Mouse (Mus musculus): Measurements from ENCODE around the gene Eri3.

Eri3 gene

DNA sequence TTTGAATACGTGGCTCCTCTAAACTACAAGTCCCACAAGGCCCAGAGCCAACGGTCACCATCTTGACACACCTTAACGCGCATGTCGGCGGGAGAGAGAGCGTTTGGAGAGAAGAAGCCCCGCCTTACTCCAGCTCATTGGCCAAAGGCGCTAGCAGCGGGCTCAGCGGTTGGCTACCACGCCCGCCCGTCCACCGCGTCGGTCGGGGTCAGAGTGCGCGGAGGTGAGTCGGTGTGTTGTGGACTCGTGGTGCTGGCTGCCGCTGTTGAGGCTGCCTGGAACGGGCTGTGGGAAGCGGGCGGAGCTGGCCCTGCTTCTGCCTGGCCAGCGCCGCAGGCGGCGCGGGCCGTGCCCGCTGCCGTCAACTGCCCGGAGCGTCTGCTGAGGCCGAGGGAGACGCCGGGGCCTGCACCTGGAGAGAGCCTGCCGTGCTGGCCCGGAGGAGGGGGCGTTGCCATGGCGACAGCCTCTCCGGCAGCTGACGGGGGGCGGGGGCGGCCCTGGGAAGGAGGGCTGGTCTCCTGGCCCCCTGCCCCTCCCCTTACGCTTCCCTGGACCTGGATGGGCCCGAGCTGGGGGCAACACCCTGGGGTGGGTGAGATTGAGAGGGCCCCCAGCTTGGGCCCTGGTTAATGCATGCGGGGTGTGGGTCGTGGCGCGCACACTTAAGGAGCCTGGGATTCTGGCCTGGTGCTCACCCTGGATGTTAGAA, at the start of gene Eri3:
Eri3 (plus strand) TSS at position 226 of the 712 bp plus-strand sequence.
- in situ Hi-C loops (cut with MboI, MseI) = no loop called here

DNA sequence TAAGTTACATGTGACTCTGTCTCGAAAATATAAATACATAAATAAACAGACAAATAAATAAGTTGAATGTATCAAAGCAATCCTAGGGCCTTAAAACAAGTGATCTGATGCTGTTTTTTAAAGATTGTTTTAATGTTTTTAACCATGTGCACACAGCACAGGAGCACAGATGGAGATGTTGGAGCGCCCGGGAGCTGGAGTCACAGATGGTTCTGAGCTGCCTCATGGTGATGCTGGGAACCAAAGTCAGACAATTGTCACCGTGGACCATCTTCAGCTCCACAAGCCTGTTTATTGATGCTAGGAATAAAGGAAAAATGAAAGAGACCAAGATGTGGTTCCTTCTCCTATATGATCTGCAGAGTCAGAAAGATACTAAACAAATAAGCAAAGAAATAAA, 31.9 kb upstream of the Eri3 start:
- in situ Hi-C loops (cut with MboI, MseI) = loop anchor here (25.0 kb wide), 1 partner anchor 1969 kb away; the partner anchor contains the start of gene Rimkla

DNA sequence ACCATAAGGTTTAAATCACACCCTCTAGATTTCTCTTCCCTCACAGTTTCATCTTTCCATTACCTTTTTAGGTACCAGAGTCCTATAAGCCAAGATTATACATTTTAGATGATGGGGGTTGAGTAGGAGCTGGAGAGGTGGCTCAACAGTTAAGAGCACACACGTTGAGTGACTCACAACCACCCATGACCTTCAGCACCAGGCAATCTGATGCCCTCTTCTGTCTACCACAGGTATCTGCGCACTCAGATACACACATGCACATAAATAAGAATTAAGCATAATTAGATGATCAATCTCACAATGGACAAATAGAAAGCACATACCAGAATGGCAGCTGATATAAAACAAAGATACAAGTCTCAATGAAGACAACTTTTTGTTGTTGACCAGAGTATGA, 28.8 kb upstream of the Eri3 start:
- in situ Hi-C loops (cut with MboI, MseI) = loop anchor here (10.0 to 25.0 kb wide), 2 partner anchors 197 to 1966 kb away; partner anchors contain the start of gene Rimkla

DNA sequence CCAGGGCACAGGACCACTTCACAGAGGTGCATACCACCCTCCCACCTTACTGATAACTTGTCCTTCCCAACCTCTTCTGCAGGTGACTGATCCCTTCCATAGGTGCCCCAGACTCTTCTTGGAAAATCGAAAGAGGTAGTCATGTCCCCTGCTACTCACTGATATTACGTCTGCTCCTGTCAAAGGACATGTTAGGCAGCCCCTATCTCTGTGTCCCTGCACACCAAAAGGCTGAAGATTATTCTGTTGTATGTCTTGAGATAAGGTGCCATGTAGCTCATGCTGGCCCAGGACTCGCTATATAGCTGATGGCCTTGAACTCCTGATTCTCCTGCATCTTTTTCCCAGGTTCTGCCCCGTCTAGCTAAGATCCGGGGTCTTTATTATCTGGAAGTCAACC, 24.2 kb upstream of the Eri3 start:
- in situ Hi-C loops (cut with MboI, MseI) = loop anchor here (10.0 kb wide), 1 partner anchor 201 kb away; no protein-coding TSS in a partner anchor

DNA sequence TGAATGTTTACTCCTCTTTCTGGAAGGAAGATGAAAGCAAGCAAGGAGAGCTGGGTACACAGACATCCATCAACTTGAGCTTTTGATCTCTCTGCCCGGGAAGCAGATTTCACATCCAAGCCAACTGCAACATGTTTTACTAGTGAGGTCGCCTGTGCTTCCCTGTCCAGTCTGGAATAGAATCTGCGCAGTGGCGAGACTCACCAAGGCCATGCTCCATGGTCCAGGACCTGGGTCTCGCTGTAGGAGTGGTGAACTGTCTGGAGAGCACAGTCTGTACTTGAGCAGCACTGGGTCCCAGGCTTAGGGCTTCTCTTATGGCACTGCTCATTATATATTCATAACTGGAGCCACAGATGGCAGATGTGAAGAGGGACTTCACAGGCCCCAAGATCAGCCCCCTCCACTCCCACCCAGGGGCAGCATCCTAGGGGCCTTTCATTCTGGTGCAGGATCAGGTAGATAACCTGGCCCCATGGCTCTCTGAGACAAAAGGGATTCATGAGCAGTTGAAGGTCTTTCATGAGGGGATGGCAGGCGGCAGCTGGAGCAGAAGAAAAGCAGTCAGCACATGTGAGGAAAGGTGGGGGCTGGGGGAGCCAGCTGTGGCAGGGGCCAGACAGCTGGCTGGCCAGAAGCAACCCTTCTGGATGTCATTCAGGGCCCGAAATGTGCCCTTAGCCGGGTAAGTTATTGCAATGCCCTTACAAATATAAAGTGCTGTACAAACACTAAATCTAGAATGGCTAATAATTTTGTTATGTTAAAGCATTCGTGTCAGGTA, 22.9 kb upstream of the Eri3 start:
- in situ Hi-C loops (cut with MboI, MseI) = loop anchor here (10.0 kb wide), 1 partner anchor 203 kb away; no protein-coding TSS in a partner anchor

DNA sequence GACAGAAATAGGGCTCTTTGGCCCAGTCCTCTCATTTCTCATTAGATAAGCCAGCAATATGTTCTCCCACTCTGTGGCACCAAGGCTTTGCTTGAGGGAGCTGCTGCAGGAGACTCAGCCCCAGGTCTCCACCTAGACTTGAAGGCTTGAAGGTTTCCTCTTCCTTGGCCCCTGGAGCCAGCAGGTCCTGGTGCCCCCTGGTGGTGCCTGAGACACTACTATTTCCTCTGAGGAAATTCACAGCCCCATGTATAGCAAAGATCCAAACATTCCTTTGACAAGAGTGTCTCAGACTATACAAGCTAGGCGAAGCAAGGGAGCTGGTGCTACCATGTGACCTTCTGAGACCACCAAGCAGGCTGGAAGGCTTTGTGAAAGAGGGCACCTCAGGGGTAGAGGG, 22.2 kb upstream of the Eri3 start:
- in situ Hi-C loops (cut with MboI, MseI) = loop anchor here (10.0 kb wide), 1 partner anchor 203 kb away; no protein-coding TSS in a partner anchor

DNA sequence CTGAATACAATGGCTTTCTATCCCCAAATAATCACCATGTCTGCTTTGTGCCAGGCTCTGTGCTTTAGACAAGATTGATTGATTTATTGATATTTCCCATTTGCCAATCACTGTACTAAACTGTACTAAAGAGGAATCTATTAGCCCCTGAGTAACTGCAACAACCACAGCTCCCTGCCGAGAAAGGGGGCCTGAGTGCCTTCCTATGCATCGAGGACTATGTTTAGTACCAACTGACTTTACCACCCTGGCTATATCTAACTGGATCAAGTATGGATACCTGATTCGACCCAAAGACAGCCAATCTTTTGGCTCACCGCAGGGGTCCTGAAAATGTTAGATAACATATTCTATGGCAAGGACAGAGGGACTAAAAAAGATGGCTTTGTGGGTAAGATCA, 20.3 kb upstream of the Eri3 start:
- in situ Hi-C loops (cut with MboI, MseI) = loop anchor here (10.0 kb wide), 1 partner anchor 205 kb away; no protein-coding TSS in a partner anchor

DNA sequence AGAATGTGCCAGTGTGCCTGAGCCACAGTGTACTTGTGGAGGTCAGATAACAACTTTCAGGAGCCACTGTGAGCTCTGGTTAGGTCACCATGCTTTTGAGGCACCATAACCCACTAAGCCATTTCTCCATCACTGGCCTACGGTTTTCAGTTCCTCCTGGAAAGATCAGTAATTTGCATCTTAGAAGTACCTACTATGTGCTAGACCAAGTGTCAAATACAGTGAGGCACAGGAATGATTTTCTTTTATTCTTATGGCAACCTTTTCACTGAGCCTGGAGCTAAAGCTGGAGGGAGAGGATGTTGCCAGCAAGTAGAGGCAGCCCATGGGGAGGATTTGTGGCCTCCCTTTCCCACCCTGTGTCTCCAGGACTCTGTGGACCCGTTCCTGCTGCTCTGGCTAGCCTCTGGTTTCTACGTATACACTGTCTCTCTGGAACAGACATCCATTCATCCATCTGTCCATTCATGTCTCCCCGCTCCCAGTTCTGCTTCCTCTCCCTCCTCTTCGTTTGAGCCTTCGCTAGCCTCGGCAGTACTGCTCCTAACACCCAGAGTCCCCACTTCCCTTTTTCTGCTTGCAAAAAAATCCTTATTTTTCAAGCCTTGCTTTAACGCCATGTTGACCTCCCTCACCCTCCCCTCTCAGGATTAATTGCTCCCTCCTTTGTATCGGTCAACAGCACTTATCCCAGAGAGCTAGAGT, 14.5 kb upstream of the Eri3 start:
- in situ Hi-C loops (cut with MboI, MseI) = no loop called here

DNA sequence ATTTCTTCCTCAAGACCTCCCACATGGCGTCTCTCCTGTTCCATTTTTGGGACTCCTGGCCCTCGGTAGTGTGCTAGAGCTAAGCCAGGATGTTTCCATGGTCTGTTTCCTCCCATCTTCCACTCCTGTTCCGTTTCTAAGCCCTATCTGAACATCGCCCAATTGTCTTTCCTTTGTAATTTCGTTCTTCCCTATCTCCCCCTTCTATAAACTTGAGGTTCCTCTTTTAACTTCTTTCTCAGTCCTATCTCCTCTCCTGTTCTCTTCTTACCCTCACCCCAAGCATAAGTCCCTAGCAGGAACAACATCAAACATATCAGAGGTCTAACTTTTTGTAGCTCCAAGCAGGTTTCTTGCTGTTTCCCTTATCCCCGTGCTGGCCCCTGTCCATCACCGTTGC, 13.2 kb upstream of the Eri3 start:
- in situ Hi-C loops (cut with MboI, MseI) = no loop called here

DNA sequence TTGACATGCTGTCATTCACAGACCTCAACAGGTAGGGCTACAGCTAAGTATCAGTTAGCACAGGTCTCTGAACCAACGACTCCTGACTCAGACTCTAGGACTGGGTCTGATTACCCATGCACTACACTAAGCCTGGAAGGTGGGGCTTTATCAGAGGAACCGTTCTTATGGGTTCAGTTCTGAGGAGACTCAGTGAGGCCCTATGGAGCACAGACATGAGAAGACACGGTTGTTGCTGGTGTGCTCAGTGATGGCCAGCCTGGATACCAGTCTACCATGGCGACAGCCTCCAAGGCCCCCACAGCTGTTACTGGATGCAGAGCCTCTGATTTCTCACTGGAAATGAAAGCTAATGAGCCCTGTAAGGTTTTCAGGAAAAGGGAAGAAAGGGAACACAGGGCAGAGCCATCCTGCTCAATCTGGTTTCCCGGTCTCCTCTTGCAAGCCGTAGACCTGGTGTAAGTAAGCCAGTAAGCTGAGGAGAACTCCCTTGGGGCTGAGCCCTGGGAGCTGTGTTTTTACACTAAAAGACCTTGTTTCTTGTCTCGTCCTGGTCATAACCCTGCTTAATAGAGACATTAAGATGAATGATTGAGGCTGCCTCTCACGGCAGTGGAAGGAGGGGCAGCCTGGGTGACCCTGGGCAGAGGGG, 10.7 kb upstream of the Eri3 start:
- in situ Hi-C loops (cut with MboI, MseI) = no loop called here

DNA sequence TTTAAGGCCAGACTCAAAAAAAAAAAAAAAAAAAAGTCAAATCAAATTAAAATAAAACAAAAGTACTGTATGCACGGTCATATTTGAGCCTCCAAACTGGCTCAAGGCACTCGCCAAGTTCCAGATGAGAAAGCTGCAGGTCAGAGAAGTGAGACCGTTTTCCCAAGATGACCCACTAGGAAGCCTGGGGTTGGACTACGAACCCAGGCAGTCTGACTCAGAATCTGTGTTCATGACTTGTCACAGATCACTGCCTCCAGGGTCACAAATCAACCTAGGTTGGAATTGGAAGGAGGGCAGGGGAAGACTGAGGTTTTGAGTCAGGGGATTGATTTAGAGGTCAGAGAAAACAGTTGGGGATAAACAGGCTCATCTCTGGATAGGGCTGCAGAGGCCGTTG, 9.6 kb upstream of the Eri3 start:
- in situ Hi-C loops (cut with MboI, MseI) = no loop called here

DNA sequence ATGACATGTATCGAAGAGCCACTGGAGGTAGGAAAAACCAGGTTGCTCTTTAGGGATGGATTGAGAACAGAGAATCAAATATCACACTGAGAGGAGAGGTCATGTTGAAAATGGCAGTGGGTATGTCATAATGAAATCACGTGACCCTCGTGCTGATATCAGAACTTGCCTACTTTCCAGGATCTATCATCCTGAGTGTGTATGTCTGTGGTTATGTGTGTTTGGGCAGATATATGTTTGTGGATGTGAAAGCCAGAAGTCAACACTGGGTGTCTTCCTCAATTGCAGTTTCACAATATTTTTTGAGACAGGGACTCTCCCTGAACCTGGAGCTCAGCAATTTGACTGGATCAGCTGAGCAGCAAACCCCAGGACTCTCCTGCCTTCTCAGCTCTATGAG, 4.7 kb upstream of the Eri3 start:
- in situ Hi-C loops (cut with MboI, MseI) = no loop called here

DNA sequence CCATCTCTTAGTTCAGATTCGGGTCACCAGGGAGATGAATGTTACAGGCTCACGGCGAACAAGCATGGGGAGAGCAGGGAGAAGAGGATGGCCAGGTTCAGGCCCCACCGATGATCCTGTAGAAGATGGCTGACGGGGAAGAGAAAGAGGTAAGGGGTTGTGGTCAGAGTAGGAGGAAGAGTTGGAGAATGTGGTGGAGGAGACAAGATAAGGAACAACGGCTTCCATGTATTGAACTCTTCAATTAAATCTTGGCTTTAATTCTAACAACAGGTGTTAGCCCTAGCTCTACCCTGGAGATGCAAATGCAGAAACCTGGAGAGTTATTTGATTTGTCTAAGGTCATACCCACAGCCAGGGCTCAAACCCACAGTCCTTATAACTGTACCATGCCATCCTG, 3.5 kb upstream of the Eri3 start:
- in situ Hi-C loops (cut with MboI, MseI) = no loop called here

DNA sequence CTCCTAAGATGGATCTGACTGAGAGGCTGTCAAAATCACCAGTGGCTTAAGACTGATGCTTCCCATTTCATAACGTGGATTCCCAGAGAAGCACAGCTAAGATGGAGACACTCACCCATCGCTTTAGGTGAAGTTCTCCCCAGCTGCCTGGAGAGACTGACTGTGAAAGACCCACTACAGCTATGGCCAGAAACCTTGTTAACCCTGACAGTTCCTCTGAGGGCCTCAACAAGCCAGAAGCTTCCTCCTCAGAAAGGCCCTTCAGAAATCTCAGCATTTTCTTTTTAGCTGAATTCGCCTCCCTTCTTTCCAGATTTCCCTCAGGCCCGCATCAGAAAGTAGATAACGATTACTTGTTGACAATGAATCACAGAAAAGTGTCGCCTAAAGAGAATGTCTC, 589 bp upstream of the Eri3 start:
- in situ Hi-C loops (cut with MboI, MseI) = no loop called here

DNA sequence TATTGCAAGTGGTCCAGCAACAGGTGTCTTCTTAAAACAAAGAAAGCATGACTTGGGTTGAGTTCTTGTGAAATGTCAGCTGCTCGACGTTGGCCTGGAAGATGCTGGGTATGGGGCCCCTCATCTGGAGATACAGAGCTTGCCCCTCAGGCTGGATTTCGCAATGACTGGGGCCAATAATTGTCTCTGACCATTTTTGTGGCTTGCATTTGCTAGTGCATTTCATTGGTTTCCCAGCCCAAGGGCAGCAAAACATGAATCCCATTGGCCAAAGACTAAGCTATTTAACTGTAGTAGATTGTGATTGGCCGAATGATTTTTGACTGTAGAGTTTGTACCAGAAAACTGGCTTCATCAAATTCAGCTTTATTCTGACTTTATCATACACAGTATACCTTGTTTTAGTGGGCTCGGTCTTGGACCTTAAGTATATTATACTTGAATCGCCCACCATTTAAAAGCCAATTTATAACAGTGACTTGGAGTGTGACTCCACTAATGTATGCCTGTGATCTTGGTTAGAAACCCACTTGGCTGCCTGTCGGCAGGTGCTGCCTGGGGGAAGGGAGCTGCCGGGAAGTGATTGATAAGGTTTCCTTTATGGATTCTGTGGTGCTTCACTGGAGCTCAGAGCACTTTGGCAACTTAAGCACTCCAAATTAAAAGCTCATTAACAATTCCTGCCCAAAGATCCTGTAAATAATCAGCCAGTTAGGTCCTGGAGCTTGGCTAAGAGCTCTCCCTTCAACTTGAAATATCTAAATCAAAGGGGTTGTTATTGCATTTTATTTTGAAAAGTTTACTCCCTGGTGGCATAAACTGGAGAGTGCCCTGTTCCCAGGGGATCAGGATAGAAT, 1.2 kb downstream of the Eri3 start:
- in situ Hi-C loops (cut with MboI, MseI) = no loop called here

DNA sequence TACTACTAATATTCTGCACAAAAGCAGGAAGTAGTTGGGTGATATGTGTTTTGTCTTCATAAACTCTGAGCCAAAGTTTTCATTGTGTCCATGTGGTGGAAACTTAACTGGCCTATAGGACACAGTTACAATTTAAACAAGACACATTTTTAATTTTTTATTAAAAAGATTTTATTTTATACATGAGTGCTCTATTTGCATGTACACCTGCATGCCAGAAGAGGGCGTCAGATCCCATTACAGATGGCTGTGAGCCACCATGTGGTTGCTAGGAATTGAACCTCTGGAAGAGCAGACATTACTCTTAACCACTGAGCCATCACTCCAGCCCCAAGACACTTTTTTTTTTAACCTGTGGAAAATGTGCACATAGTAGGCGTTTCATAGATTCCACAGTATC, 5.3 kb downstream of the Eri3 start:
- in situ Hi-C loops (cut with MboI, MseI) = no loop called here

DNA sequence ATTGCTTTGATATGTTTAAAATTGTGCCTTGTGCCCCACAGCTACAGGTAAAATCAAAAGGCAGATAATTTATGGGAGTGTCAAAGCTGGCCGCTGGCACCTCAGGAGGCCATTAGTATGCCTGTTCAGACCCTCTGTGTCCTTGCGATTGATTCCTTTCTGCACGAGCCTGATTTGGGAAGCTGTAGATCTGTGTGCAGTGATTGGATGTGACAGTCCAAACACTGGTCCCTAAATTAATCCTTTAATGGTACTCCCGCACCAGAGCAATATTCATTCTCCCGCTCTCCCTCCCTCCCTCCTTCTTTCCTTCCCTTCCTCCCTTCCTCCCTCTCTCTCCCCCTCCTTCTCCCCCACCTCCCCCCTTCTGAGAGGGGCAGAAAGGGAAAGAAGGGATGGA, 6.2 kb downstream of the Eri3 start:
- in situ Hi-C loops (cut with MboI, MseI) = no loop called here

DNA sequence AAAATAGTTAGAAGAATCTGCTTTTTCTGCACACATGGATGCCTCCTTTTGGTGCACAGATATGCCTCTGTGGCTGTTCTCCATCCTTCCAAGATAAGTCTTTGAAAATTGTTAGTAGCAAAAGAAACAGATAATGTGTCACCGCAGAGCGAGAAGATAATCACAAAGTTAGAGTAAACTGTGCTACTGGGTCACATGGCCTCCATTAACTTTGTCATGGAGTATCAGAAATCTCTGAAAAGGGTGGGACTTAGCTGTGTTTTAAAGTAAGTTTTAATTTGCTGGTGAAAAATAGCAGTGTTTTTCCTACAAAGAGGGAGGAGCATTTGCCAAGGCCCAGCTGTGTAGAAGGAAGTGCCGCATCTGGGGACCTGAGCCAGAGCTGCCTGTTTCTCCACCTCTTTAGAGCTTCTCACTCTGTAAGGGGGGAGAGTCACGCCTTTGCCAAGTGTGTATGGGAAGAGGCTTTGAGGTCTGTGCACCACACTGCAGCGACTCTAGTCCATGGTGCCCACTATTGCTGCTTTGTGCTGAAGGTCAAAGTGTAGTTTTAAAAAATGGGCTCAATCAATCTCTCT, 7.0 kb downstream of the Eri3 start:
- in situ Hi-C loops (cut with MboI, MseI) = no loop called here

DNA sequence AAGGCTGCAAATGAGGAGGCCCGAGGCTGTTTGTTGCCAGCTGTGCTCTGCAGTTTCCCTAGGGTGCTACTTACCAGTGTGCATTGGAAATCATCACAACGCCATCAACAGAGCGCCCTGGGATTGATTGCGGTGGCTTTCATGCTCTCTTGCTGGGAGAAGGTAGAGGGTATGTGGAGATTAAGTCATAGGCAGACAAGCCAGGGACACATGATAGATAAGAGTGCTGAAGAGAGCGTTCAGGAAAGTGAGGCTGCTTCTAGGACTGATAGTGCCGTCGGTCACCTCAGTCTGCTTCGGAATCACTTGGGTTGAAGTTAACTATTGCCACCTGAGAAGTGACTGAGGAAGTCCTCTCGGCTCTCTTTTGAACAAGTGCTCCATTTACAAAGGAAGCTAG, 13.8 kb downstream of the Eri3 start:
- in situ Hi-C loops (cut with MboI, MseI) = no loop called here

DNA sequence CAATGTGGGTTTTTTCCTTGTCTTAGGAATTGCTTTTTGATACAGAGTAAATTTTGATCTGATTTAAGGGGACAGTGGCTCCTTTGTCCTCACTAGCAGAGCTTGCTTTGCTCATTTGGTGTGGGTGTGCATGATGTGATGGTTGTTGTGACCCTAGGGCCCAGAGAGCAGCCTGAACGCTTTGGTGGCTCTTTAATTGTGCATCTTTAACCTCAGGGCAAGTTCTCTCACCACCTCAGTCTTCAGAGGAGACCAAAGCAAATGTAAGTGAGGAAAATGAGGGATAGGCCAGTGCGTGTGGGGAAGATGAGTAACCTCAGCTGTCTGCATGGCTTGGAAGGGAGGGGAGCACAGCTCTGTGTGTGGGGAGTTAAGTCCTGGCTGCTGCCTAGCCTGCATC, 18.7 kb downstream of the Eri3 start:
- in situ Hi-C loops (cut with MboI, MseI) = no loop called here
